Mouse (Mus musculus) right cerebral cortex, postnatal 25 days (tissue): ENCODE measurements around the gene Agt.

ENCODE experiments used
- DNase-seq: peaks from one replicate; pipeline ENCODE4 v3.0.0; 2022

Gene Agt

DNA sequence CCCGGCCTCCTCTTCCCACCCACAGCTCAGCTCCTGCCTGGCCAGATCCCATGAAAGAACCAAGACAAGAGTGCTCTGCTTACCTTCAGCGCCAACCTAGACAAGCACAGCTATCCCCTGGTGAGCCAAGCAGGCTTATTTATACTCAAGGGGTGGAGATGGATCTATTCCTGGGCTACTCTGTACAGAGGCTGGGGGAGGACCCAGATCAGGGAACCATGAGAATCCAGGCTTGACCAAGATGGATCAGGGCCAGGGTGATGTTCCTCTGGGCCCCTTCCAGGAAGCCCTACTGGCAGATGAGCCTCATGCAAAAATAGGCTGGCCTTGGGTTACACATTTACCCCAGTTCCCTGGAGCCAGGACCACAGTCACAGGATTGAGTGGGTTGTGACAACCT is at the start of gene Agt:
Gene Agt, minus strand, starts transcription at position 114 of the 400 bp plus-strand sequence.
- peak; percentile 37 for DNase-seq

DNA sequence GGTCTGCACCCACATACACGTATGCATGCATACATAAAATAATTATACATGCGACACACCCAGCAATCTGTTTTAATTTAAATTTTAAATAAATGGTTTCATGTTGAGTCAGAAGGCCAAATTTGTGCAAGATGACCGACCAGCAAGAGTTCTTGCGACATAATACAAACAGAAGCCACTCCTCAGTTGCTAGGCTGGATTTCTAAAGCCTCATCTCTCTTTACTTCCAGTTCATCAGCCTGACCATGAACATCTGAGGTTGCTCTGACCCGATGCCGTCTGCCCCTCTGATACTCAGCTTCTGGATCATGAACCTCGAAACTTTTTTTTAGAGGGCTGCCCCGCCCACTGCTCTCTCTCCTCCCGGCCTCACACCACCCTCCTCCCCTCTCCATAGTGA is 48.7 kb upstream of the Agt start:
- DNase-seq: no peak

DNA sequence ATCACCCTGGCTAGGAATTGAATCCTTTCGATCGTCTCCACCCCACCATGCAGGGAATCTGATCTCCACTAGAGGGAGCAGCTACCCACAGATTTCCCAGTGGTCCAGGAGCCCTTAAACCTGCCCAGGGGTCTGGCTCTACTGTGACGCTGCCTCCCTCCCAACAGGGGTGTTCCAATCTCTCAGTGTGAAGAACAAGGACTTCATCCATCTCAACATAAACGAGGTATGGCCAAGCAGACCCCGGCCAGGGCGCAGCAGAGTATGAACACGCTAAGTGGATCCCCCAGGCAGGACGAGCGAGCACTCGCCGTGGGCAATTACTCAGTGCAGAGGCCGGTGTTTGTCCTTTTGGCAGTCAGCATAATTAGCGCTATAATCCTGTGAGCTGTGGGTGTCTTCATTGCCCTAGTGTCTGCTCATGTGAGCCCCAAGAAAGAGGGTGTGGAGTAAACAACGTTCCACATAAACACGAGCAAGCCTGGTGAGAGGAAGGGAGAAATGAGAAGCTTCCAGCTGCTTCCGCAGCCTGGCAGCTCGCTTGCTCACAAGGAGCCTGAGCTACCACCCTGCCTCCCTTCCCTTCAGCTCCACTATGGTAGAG is 47.9 kb upstream of the Agt start:
- DNase-seq: peak; percentile 86

DNA sequence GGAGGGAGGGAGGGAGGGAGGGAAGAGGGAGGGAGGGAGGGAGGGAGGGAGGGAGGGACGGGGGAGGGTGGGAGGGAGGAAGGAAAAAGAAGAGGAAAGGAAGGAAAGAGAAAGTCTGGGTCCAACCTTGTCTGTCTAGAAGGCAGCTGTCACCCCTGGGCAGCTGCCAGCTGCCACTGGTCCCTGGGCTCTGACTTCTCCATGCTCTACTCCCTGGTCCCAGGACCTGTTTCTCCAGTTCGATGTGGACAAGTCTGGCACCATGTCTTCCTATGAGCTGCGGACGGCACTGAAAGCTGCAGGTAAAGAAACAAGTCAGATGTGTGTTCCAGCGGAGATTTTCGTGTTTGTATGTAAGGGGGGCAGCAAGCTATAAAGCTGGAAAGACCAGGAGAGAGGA is 44.8 kb upstream of the Agt start:
- DNase-seq: no peak

DNA sequence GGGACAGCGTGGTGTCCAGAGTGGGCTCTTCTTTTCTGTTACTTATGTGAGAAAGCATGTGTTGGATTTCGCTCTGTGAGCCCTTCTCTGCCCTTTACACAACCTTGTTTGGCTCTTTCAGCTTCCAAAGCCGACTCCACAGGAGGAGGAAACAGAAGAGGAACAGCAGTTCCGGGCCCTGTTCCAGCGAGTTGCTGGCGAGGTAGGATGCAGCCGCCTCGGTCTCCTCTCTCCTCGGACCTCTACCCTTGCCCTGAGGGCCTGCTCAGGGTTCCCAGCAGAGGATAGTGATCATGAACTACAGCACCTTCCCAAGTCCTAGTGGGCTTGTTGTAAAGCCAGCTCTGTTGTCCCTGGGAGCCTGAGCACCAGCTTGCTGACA is 39.5 kb upstream of the Agt start:
- DNase-seq: no peak

DNA sequence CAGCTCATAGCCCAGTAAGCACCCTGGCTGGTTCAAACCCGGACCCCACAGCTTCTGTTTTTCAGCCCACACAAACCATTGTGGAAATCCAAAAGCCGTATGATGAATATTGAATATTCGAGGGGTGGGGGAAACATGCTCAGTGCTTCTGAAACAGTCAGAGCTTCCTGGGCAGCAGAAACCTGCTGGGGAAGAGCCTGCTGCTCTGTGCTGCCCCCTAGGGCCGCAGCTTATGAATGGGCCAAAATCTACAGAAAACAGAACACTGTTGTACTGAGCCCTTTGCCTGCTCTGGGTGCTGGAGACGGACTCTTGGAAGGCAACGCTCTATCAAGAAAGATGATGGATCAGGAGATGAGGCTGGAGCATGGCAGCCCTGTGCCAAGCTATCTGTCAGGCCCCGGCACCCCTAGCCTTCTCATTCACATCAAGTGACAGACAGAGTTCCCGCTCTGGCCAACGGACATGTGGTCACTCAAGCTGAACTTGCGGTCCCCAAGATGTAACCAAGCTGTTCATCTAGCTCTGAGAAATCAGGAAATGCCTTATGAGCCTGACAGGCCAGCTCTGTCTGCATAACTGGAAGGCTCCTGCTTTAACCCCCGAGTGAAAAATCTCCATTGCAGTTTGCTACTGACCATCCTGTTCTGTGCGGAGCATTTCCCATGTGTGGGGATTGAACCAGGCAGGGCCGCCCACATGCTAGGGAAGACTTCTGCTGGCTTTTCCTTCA is 38.9 kb upstream of the Agt start:
- DNase-seq: no peak

DNA sequence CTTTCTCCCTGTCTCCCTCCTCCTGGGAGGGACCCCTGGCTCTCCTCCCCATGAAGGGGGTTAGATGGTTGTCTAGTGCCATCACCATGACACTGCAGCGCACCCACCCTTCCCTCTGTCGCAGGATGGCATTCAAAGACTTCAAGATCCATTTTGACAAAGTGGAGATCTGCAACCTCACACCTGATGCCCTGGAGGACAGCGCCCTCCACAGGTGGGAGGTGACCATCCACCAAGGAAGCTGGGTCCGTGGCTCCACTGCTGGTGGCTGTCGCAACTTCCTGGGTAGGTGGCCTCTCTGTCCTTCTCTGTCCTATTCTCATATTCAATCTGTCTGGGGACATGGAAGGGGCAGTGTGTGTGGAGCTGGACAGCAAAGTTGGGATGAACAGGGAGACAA is 34.6 kb upstream of the Agt start:
- DNase-seq: no peak

DNA sequence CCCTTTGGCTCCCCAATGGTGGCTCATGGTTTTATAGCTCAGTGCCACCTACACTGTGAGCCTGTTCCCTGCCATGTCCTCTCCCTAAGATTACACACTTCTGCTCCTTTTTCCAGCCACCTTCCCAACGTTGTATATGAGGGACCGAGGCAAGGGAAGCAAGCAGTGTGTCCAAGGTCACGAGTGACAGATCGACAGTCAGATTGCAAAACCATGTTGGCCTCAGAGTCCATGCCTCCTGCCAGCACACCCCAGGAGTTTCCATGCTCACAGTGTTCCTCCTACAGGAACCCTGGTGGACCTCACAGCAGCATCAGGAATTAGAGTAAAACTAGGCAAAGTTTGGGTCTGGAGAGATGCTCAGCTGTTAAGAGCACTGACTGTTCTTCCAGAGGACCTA is 19.9 kb upstream of the Agt start:
- DNase-seq: no peak

DNA sequence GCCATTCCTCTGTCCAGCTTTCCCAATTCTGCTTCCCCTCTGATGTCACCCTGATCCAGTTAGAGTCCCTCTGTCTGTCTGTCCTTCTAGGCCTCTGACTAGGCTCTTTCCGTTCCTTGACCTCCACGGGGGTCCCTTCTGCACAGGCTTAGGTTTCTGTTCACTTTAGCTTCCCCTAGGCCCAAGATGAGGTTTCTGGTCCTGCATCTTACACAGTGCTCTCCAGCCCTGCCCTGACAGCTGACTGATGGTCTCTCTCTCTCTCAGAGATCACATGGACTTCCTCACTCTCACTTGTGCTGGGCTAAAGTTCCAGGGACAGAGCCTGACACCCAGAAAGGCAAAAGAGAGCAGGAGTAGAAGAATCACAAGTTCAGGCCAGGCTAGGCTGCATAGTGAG is 17.1 kb upstream of the Agt start:
- no peak for DNase-seq

DNA sequence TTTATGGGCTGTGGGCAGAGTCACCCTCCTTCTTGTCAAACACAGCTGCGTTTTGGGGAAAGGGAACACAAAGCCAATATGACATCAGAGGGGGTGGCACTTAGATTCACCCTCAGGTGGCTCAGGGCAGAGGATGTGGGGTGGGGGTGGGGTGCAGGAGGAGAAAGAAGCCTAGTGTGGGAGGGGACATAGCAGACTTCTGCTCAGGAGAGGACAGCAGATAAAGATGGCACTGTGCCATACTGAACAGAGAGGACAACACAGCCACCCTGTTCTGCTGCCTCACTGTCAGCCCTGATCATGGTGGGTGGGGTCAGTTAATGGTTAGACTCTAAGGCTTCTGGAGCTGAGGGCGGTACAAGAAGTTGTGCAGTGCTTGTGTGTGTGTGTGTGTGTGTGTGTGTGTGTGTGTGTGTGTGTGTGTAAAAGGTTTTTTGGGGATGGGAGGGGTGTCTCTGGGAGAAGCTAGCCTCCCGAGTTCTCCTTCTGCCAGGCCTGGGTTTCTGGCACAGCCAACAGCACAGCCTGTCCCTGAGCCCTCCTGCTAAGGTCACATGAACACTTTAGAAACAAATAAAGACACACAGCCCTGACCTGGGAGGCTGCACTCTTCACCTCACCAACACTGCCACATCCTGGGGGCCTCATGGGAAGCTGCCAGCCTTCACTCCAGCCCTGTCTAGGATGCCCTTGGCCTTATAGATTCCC is 16.4 kb upstream of the Agt start:
- no peak for DNase-seq

DNA sequence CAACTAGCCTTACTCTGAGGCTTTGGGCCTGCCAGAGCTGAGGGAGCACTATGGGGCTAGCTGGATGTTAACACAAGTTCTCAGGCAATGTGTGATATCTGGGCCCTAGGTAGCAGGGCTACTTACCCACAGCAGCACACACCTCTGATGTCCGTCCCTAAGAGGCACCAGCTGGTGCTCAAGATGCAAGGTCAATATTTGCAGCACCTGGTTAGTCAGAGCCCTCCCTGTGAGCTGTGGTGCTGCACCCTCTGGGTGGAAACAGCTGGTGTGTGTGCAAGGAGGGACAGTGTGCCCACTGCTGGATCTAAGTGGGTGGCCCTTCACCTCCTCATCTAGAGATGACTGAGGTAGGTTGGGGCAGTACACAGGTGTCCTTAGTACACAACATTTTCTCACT is 7.2 kb upstream of the Agt start:
- DNase-seq: no peak

DNA sequence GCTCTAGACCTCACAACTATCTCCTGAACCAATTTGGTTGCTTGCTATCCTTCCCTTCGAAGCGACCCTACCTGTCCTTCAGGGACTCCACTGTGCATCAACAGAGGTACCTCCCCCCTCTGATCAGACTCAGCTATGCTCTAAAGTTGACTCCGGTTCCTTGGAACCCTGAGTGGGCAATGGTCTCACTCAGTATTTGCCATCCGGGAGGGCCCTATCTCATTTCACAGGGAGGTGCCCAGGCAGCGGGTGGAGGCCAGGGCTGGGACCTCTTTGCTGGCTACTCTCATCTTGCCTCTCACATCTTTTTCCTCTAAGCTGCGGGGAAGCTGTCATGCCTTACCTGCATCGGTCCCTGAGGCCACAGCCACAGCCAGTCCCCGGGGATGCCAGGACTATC is 6.3 kb upstream of the Agt start, which contains the start of gene Capn9:
Gene Capn9, plus strand, starts transcription at position 301 of the 400 bp plus-strand sequence.
- DNase-seq: no peak

DNA sequence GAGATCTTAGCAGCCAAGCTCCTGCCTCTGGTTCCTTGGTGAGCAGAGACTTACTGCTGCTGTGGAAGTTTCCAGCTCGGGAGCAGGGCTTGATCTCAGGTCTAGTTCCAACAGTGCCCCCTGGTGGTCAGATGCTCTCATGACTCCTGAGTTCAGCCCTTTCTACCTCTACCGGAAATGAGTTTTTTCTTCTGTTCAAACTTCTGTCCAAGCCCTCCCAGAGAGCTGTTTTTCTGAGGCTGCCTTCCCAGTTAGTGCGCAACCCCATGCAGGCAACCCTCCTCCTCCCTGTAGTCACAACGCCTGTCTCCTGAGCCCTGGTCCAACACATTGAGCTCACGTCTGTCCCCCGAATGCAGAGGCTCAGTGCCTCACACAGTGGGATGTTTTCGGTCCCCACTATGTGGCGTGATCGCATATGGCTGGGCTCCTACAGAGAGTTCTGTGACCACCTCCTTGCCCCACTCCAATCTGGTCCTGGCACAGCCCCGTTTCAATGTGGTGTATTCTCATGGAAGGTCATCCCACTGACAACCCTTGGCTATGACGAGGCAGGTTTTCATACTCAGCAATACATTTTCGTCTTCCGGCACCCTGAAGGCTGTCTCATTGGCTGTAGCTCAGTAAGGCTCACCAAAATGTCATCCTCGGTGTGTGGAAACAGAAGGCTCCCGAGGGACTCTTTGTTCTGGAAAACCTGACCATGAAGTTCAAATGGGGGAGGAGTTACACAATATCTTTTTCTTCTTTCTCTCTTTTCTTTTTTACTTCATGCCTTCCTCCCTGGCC is 4.2 kb upstream of the Agt start:
- peak; percentile 83 for DNase-seq

DNA sequence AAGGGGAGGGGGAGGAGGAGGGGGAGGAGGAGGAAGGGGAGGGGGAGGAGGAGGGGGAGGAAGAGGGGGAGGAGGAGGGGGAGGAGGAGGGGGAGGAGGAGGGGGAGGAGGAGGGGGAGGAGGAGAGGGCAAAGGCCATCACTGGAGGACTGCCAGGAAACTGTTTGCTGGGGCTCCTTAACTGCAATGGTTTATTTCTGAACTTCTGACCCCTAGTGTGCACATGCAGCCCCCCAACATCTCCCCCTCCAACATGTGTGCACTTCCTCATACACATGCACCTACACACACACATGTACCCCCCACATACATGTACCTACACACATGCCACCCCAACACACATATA is 2.9 kb upstream of the Agt start:
- no peak for DNase-seq

DNA sequence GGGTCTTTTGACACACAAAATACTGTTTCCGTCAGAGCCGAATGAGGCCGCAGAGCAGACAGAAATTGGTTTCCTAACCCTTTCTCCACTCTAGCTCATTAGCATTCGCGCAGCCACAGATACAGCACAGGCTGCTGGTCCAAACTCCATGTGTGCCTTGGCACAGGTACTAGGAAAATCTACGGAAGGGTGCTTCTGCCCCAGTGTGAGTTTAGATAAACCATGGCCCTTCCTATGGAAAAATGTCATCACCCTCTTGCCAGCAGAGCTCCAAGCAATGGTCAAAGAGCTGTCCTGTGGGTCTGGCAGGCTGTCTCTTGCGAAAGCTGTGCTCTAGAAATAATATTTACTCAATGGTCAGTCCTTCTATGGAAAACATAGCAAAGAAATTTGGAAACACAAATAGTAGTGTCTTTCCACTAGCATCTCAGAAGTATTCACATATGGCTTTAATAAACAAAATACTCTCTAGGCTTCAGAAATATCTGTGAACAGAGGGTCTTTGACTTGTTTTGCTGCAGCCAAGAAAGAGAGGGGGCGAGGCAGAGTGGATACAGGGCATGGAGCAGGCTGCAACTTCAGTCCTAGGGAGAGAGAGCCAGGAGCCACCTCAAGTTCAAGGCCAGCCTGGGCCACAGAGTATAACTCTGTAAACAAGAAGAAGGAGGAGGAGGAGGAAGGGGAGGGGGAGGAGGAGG is 2.4 kb upstream of the Agt start:
- DNase-seq: no peak

DNA sequence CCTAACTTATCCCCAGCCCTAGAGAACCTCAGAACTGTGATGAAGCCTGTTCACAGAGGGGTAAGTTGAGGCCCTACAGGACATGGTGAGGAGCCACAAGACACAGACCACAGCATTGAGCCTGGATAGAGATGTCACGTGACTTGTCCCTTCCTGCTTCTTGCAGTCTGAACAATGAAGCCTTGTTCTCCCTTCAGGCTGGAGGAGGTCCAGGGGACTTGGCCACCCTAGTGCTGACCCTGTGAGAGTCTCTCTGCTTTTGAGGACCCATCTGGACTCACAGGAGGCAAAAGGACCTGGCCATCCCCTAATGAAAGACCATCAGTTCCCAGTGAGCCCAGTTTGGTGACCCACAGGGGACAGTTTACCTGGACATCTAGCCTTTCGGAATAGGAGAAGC is 406 bp downstream of the Agt start:
- no peak for DNase-seq

DNA sequence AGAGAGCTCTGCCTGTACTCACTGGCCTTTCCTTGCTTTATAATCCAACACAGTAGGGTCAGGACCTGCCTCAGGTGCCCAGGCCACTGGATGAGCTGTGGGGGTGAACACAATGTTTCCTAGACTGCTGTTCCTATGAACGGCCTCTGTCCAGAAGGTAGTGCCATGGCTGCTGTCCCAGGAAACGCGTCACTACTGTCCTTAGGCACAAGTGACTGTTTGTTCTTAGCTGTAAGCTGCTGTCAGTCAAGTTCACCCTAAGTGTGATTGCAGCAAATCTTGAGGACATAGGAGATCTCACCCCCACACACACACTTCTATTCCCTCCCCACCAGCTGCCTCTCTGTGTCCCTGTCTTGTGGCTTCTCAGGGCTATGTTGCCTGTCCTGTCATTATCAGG is 1.9 kb downstream of the Agt start:
- no peak for DNase-seq

DNA sequence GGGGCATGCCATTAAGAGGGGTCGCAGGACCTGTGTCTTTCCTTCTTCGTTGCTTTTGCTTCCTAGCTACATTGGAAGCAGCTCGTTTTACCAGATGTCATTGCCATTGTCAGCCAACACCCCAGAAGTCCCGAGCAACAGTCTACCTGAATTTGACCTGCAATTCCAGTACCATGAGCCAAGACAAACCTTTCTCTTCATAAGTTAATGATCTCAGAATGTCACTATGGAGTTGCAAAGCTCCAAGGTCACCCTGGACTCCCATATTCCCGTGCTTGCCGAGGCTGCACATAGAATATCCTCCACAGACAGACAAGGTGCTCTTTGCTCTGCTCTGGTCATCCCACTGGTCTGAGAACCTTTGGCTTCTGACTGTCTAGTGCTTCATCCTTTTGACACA is 2.4 kb downstream of the Agt start:
- DNase-seq: no peak

DNA sequence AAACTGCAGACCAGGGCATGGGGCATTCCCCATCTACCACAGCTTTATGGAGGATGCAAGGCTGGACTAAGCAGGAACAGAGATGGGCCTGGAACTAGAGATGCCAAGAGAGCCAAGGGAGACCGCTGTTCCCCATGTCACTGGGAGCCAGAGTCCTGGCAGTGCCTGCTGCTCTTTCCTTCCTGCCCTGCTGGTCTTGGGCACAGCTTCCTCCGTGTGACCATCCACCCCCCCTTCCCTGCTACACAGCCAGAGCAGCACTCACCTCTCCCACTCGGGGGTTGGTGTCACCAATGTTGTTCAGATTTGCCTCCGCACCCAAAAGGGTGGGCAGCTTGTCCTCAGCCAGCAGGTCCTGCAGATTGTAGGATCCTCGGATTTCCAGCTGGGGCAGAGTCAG is 12.0 kb downstream of the Agt start:
- DNase-seq: no peak

DNA sequence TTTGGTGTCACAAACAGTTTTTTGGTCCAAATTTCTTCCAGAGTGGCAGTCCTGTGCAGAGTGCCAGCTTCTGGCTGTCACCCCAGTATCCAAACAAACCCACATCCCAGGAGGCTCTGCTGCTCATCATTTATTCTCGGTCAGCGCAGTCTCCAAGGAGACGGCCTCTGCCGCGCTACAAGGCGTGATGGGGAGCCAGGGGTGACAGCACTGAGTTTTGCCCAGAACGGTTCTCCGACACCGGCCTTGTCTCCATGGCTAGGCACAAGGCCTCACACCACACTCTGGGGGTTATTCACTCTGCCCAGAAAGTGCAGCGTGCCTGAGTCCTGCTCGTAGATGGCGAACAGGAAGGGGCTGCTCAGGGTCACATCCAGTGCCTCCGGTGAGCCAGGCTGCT is 12.8 kb downstream of the Agt start:
- peak; percentile 39 for DNase-seq

DNA sequence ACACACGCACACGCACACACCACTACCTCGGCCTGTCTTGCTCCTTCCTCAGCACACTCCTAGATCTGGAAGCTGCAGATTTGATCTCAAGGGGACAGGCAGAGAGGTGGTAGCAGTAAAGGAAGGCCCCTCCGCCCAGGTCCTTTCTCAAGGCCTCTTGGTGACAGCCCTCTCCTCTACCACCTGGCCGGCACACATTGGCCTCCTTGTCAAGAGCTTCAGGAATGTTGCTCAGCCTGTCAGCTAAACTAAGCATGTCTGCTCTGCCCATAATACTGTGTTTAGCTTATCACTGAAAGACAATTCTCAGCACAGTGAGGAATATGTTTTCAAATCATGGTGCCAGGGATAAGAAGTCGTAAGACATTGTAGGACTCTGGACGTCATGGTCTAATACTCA is 13.3 kb downstream of the Agt start:
- DNase-seq: no peak

DNA sequence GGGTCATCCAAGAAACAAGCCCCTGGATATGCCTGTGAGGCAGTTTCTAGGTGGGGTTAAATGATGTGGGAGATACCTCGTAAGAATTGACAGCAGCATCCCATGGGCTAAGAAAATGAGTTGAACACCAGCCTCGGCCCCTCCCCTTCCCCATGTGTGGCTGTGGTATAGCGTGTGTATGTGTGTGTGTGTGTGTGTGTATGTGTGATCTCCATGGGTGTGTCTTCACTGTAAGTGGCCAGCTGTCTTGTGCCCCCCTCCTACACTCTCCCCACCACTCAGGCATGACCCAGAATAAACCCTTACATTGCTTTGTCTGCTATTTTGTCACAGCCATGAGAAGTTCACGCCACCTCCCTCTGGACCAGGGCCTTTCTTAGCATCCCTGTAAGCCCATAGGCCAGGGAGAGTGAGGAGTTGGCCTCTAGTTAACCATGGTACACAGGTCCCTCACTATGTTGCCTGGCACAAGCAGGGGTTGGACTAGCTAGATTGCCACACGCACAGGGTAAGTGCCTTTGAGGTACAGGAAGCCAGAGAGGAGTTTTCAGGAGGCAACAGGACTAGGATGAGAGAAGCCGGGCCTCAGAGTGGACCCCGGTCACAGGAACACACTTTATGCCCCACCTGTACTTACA is 14.3 kb downstream of the Agt start:
- DNase-seq: no peak
